Mouse (Mus musculus) lung, postnatal 36 days (tissue): ENCODE results near the gene Lgi2.

Experiments
- DNase-seq: peaks from one replicate; pipeline ENCODE4 v3.0.0; 2022; ENCODE audit warnings: mixed read lengths

Gene Lgi2

GRCm38 (mm10) chr5:52565813-52566531 lies at the start of gene Lgi2:
TSS of gene Lgi2 (minus strand) at chr5:52566462.
- peak; percentile 3 for DNase-seq

- no peak for DNase-seq
Measured at GRCm38 (mm10) chr5:52615421-52615820, 49.2 kb upstream of the Lgi2 start.

- DNase-seq = no peak
Measured at GRCm38 (mm10) chr5:52614686-52615085, 48.4 kb upstream of the Lgi2 start.

GRCm38 (mm10) chr5:52612776-52613175 lies 46.5 kb upstream of the Lgi2 start:
- no peak for DNase-seq

- DNase-seq = no peak
Measured at GRCm38 (mm10) chr5:52611315-52611895, 45.1 kb upstream of the Lgi2 start.

GRCm38 (mm10) chr5:52610306-52610705 lies 44.0 kb upstream of the Lgi2 start:
- no peak for DNase-seq

GRCm38 (mm10) chr5:52609672-52610071 lies 43.4 kb upstream of the Lgi2 start:
- DNase-seq = no peak

- DNase-seq = no peak
Measured at GRCm38 (mm10) chr5:52604582-52605041, 38.4 kb upstream of the Lgi2 start.

- DNase-seq = no peak
Measured at GRCm38 (mm10) chr5:52590612-52591011, 24.4 kb upstream of the Lgi2 start.

GRCm38 (mm10) chr5:52588650-52589049 lies 22.4 kb upstream of the Lgi2 start:
- DNase-seq = peak; percentile 5

- peak; percentile 60 for DNase-seq
Measured at GRCm38 (mm10) chr5:52587291-52587733, 21.1 kb upstream of the Lgi2 start.

- no peak for DNase-seq
Measured at GRCm38 (mm10) chr5:52572572-52572971, 6.3 kb upstream of the Lgi2 start.

GRCm38 (mm10) chr5:52570746-52571145 lies 4.5 kb upstream of the Lgi2 start:
- no peak for DNase-seq

- no peak for DNase-seq
Measured at GRCm38 (mm10) chr5:52565214-52565812, 949 bp downstream of the Lgi2 start.

GRCm38 (mm10) chr5:52564351-52564750 lies 1.9 kb downstream of the Lgi2 start:
- no peak for DNase-seq

GRCm38 (mm10) chr5:52560240-52560639 lies 6.0 kb downstream of the Lgi2 start:
- DNase-seq = peak; percentile 39

GRCm38 (mm10) chr5:52555526-52555925 lies 10.7 kb downstream of the Lgi2 start:
- no peak for DNase-seq

- DNase-seq = no peak
Measured at GRCm38 (mm10) chr5:52551318-52551632, 15.0 kb downstream of the Lgi2 start.

- DNase-seq = no peak
Measured at GRCm38 (mm10) chr5:52550613-52551317, 15.5 kb downstream of the Lgi2 start.

- peak; percentile 20 for DNase-seq
Measured at GRCm38 (mm10) chr5:52546950-52547349, 19.3 kb downstream of the Lgi2 start.

GRCm38 (mm10) chr5:52543770-52544169 lies 22.5 kb downstream of the Lgi2 start:
- DNase-seq = no peak

GRCm38 (mm10) chr5:52540186-52540585 lies 26.1 kb downstream of the Lgi2 start:
- DNase-seq = peak; percentile 31

- DNase-seq = peak; percentile 20
Measured at GRCm38 (mm10) chr5:52539483-52539882, 26.8 kb downstream of the Lgi2 start.

- peak; percentile 45 for DNase-seq
Measured at GRCm38 (mm10) chr5:52537024-52537423, 29.2 kb downstream of the Lgi2 start.
